Mouse (Mus musculus) liver, postnatal 0 days (tissue): ENCODE measurements around the gene Gm9918. TPM values are rescaled to one million over a fixed set of nuclear protein-coding genes. Genes with fewer than 3 reads are reported as not detected.

Experiments used
- ATAC-seq: fragments of 200-750 bp; cut with Nextera tagmentation; 2 replicates; pipeline ENCODE4 v1.8.0; 2017; ENCODE audit warnings: mild to moderate bottlenecking, moderate library complexity
- DNase-seq: peaks from one replicate; pipeline ENCODE4 v3.0.0-alpha.2; 2016
- H3K27ac ChIP-seq: fragments of 300-500 bp; sonication (generic); 2 replicates; pipeline ENCODE4 v1.5.1; 2014; ENCODE audit warnings: antibody characterized with exemption, moderate library complexity, mild to moderate bottlenecking, low read depth
- H3K27me3 ChIP-seq: fragments of 300-500 bp; sonication (generic); 2 replicates; pipeline ENCODE4 v1.6.1; 2014; ENCODE audit warnings: low read length, control low read depth, mixed read lengths; ENCODE audit not compliant: insufficient read depth
- H3K36me3 ChIP-seq: fragments of 300-500 bp; sonication (generic); replicated peaks from 2 replicates; pipeline ENCODE4 v1.6.1; 2014; ENCODE audit warnings: mild to moderate bottlenecking, control low read depth, low read length, moderate library complexity, mixed read lengths; ENCODE audit not compliant: insufficient read depth
- H3K4me1 ChIP-seq: fragments of 300-500 bp; sonication (generic); 2 replicates; pipeline ENCODE4 v1.6.1; 2014; ENCODE audit warnings: antibody characterized with exemption, mild to moderate bottlenecking, control low read depth; ENCODE audit not compliant: insufficient read depth
- H3K4me2 ChIP-seq: fragments of 300-500 bp; sonication (generic); 2 replicates; pipeline ENCODE4 v1.6.1; 2014; ENCODE audit warnings: low read depth, mild to moderate bottlenecking, low read length, moderate library complexity, mixed read lengths
- H3K4me3 ChIP-seq: fragments of 300-500 bp; sonication (generic); 2 replicates; pipeline ENCODE4 v1.5.1; 2014; ENCODE audit warnings: low read depth, low read length
- H3K9ac ChIP-seq: fragments of 300-500 bp; sonication (generic); replicated peaks from 2 replicates; pipeline ENCODE4 v1.6.1; 2014; ENCODE audit warnings: mild to moderate bottlenecking, moderate library complexity
- H3K9me3 ChIP-seq: fragments of 300-500 bp; sonication (generic); 2 replicates; pipeline ENCODE4 v1.6.1; 2016; ENCODE audit warnings: mild to moderate bottlenecking, control low read depth, low read length, mixed read lengths
- CTCF ChIP-seq: sonication (generic); IDR thresholded peaks from 2 replicates; pipeline ENCODE4 v1.5.1; 2016; ENCODE audit warnings: antibody characterized with exemption, low read depth
- EP300 ChIP-seq: IDR thresholded peaks from 2 replicates; pipeline ENCODE4 v1.6.1; 2016; ENCODE audit warnings: antibody characterized with exemption, low read depth, mild to moderate bottlenecking
- WGBS: fragments of 180-500 bp; shearing (Covaris S2); extraction: QIAGEN DNeasy Blood & Tissue Kit; methylation state at CpG from one replicate; pipeline ENCODE4 v1.1.7; 2014; ENCODE audit not compliant: insufficient replicate concordance; 5-methylcytosine and 5-hydroxymethylcytosine counted together
- polyA plus RNA-seq: library from polyadenylated mRNA; unstranded; fragments of >200 nt; fragmentation: Nextera tagmentation; extraction: Ambion mirVana; gene quantifications from 2 replicates; pipeline ENCODE4 v1.2.1, GENCODE M21; 2015

Gm9918 gene
- polyA plus RNA-seq, 1 experiment from 2014 or later = not detected

DNA sequence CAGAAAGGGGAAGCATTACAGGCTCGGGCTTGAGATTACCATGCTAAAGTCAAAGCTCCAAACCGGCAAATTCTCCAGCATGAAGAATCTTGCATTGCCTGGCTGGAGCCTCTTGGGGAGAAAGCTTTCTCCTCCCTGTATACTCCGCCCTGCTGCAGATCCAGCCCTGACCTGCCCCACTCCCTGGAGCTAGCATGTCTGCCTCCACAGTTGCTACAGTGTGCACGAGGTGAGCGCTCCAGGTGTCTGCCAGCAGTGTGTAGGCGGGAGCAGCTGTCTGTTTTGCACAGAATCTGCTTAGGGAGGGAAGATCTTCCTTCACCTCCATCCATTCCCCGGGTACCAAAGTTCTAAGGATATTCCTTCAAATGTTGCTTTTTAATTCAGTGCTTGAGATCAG lies 7.8 kb upstream of the Gm9918 start:
- WGBS = 56% methylated on average over 7 of the region's 7 CpGs
- Histone ChIP-seq H3K4me1 (peaks cover 2% of the 10 kb centered on the region), H3K27me3 (peaks cover 21% of the 10 kb centered on the region), H3K36me3 (no peaks in the 10 kb centered on the region), H3K4me3 (no peak overlapping the region), H3K4me2 (no peak overlapping the region), H3K9me3 (no peaks in the 10 kb centered on the region), H3K9ac (no peak overlapping the region), H3K27ac (no peak overlapping the region)
- no peak for ATAC-seq
- TF ChIP-seq CTCF (no peak), EP300 (no peak)
- DNase-seq = no peak

DNA sequence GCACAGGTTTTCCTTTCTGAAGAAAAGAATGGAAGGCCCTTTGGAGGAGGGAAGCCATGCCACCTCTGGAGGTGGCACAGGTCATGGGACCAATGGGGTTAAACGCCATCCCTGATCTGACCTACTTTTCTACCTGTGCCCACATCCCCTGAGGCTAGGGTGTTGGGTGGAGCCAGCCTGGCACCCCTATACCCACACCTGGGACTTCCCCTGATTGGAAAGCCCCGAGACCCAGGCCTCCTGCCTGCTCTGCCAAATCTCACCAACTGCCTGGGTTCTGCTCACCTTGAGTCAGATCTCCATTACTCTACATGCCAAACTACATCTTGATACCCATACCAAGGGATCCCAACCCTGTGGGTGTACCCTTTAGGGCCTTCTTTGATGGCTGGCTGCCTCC lies 7.3 kb upstream of the Gm9918 start:
- Histone ChIP-seq H3K9me3 (no peaks in the 10 kb centered on the region), H3K4me3 (no peak overlapping the region), H3K27ac (no peak overlapping the region), H3K4me1 (no peaks in the 10 kb centered on the region), H3K36me3 (no peaks in the 10 kb centered on the region), H3K27me3 (peaks cover 17% of the 10 kb centered on the region), H3K9ac (no peak overlapping the region), H3K4me2 (no peak overlapping the region)
- no peak for ATAC-seq
- no peak for DNase-seq
- TF ChIP-seq EP300 (no peak), CTCF (no peak)
- 61% methylated on average over 2 of the region's 2 CpGs for WGBS

DNA sequence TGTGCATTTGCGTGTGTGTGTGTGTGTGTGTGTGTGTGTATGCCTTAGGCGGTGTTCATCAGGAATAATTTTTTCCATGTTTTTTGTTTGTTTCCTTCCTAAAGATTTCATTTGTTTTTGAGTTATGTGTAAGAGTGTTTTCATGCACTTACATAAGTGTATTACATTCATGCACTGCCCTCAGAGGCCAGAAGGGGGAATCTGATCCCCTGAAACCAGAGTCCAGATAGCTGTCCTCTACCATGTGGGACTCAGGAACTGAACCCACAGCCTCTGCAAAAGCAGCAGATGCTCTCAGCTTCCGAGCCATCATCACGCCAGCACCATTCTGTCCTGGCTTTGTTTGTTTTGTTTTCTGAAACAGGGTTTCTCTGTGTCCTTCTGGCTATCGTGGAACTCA lies 4.8 kb upstream of the Gm9918 start:
- Histone ChIP-seq H3K9ac (no peak overlapping the region), H3K27me3 (peaks cover 3% of the 10 kb centered on the region; the same call in 1 of the 2 replicates), H3K27ac (no peak overlapping the region), H3K9me3 (no peaks in the 10 kb centered on the region), H3K4me3 (no peak overlapping the region), H3K4me1 (no peaks in the 10 kb centered on the region; the same call in 1 of the 2 replicates), H3K4me2 (no peak overlapping the region), H3K36me3 (no peaks in the 10 kb centered on the region)
- WGBS = 88% methylated on average over 5 of the region's 5 CpGs
- DNase-seq (no peak), ATAC-seq (no peak)
- no peak for TF ChIP-seq EP300
- TF ChIP-seq CTCF = peak; percentile 40

DNA sequence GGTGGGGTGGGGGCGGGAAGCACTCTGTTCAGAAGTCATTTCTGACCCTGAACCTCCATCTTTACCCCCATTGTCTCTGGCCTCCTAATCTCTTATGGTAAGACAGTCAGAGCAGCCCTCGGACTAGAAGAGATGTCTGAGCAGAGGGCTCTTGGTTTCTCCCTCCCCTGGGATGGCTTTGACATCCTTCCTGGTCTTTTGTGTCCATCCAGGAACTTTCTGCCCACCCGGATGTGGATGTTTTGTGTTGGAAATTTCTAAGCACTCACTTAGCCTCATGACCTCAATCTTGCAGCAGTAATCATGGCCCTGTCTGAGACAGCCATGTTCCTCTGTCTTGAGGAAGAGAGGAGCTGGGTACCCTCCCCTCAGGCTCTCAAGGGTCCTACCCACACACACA lies 1.1 kb downstream of the Gm9918 start:
- Histone ChIP-seq H3K9ac (no peak overlapping the region), H3K36me3 (no peaks in the 10 kb centered on the region), H3K4me1 (no peaks in the 10 kb centered on the region; the same call in 1 of the 2 replicates), H3K27me3 (0 out of 2 replicates have a peak, but pooled peaks cover 4% of the 10 kb centered on the region), H3K4me2 (no peak overlapping the region), H3K4me3 (no peak overlapping the region), H3K27ac (no peak overlapping the region), H3K9me3 (no peaks in the 10 kb centered on the region)
- DNase-seq (no peak), ATAC-seq (no peak)
- 43% methylated on average over 3 of the region's 3 CpGs for WGBS
- no peak for TF ChIP-seq CTCF
- no peak for TF ChIP-seq EP300

DNA sequence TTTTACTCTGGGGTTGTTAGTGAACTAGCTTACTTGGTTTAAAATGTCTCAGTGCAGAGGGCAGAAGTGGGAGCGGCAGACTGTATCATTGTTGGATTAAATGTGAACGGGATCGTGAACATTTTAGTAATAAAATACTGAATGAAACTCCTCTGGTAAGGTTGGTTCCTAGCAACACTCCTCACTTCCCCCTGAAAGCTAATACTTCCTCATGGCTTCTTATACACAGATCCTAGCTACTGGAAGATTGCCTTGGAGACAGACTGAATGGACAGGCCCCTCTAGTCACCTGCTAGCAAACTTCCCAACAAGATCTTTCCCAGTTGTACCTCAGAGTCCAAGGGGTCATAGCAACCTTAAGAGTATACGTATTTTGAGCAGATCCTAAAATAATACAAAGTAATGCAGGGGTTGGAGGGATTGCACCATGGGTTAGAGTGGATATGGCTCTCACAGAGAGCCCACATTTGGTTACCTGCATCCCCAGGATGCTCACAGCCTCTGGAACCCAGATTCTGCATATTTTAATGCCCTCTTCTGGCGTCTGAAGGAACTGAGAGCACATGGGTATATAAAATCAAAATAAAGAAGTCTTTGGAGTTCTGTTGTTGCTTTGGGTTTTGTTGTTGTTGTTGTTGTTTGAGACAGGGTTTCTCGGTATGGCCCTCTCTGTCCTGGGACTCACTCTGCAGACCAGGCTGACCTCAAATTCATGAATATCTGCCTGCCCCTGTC lies 3.8 kb downstream of the Gm9918 start:
- H3K9me3 ChIP-seq = no peaks in the 10 kb centered on the region
- no peaks in the 10 kb centered on the region for H3K36me3 ChIP-seq
- DNase-seq (no peak), ATAC-seq (no peak)
- TF ChIP-seq EP300 (no peak), CTCF (peak; percentile 36)
- peaks cover 6% of the 10 kb centered on the region for H3K4me1 ChIP-seq
- no peak overlapping the region for H3K9ac ChIP-seq
- no peak overlapping the region for H3K4me2 ChIP-seq
- 0 out of 2 replicates have a peak, but pooled peaks cover 4% of the 10 kb centered on the region for H3K27me3 ChIP-seq
- no peak overlapping the region for H3K27ac ChIP-seq
- no peak overlapping the region for H3K4me3 ChIP-seq
- WGBS = 63% methylated on average over 6 of the region's 6 CpGs

DNA sequence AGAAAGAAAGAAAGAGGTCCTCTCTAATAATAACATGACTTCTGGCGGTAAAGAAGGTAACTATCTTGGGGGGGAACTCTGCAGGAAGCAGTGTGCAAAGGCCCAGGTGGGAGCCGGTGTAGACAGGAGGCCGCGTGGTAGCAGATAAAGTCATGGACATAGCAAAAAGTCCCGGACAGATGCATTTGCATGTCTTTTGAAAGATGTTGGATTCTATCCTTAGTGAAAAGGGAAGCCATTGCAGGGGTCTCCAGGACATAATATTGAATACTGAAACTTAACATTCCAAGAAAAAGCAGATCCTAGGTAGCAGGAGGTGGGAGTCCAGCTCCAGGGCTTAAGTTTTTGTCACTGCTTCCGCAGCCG lies 8.3 kb downstream of the Gm9918 start:
- 29% methylated on average over 7 of the region's 7 CpGs for WGBS
- H3K27ac ChIP-seq = peak overlapping the region; percentile 70
- H3K27me3 ChIP-seq = 0 out of 2 replicates have a peak, but pooled peaks cover 1% of the 10 kb centered on the region
- ATAC-seq (no peak), DNase-seq (no peak)
- H3K36me3 ChIP-seq = peaks cover 7% of the 10 kb centered on the region; the same call in 1 of the 2 replicates
- H3K4me2 ChIP-seq = peak overlapping the region; percentile 85
- H3K9me3 ChIP-seq = no peaks in the 10 kb centered on the region
- peaks cover 27% of the 10 kb centered on the region for H3K4me1 ChIP-seq
- H3K4me3 ChIP-seq = peak overlapping the region; percentile 69
- H3K9ac ChIP-seq = peak overlapping the region; percentile 81
- TF ChIP-seq EP300 (no peak), CTCF (no peak)
